19 mouse cellular contexts compared by ENCODE assay signal in the genomic region with DNA sequence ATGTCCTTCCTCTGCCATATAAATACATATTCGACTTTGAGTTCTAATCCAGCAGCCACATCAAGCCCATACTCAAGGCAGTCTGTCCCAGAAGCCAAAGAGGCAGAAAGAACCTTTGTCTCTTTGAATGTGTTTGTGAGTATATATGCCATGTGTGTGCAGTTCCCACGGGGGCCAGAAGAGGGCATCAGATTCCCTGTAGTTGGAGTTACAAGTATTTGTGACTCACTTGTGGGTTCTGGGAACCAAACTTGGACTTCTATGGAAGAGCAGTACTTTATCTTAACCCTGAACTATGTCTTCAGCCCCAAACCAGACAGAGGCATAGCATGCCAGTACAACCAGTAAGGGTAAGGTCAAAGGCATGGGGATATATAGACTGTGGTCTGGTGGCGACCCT.
DNase-seq lines count a peak whose midpoint lies in the region; ATAC-seq and TF ChIP-seq lines count a peak whose summit lies in the region.
"Had no signal": no experiment of that assay in that cellular context is flagged by ENCODE, and none has a peak within 500 bp of the region (broad histone marks: within the 10 kb centered on the region; RNA-seq: fewer than 3 reads in every experiment).

No protein-coding gene starts in this region.

- H3K36me3 ChIP-seq in kidney, postnatal 0 days (ENCODE audit: insufficient read depth, low read length), result no peaks in the 10 kb centered on the region
- H3K36me3 ChIP-seq in E14TG2a.4 (ENCODE audit: insufficient read depth, low read length) (no peaks in the 10 kb centered on the region), ES-E14 (ENCODE audit: control insufficient read depth, insufficient read depth, low read length, poor library complexity, severe bottlenecking) (no peaks in the 10 kb centered on the region)
- H3K36me3 ChIP-seq: embryonic facial prominence, embryonic 12.5 days; forebrain, embryonic 15.5 days; heart, embryonic 10.5 days; heart, embryonic 15.5 days; hindbrain, embryonic 13.5 days had no signal

- no peak overlapping the region for H3K9ac ChIP-seq in kidney, postnatal 0 days (ENCODE audit: low read depth, low read length)
- H3K9ac ChIP-seq in ES-E14 (ENCODE audit: insufficient read depth, low read depth, low read length, poor library complexity, severe bottlenecking), result no peak overlapping the region
- H3K9ac ChIP-seq: embryonic facial prominence, embryonic 12.5 days; forebrain, embryonic 15.5 days; heart, embryonic 15.5 days; hindbrain, embryonic 13.5 days had no signal

- H3K4me1 ChIP-seq in kidney, postnatal 0 days (replicated peaks; ENCODE audit: insufficient read depth, low read length), result no peaks in the 10 kb centered on the region
- H3K4me1 ChIP-seq in E14TG2a.4 (replicated peaks; ENCODE audit: low read depth, low read length), result no peaks in the 10 kb centered on the region
- H3K4me1 ChIP-seq in ES-E14 (ENCODE audit: control insufficient read depth in 2 of 2, insufficient read depth in 2 of 2, low read length in 2 of 2, poor library complexity in 1 of 2), result no peaks in the 10 kb centered on the region
- H3K4me1 ChIP-seq: embryonic facial prominence, embryonic 12.5 days; forebrain, embryonic 15.5 days; heart, embryonic 10.5 days; heart, embryonic 15.5 days; hindbrain, embryonic 13.5 days had no signal

- 77% methylated on average over 3 of the region's 3 CpGs for WGBS in kidney, postnatal 0 days

- TF ChIP-seq CTCF in kidney, postnatal 0 days (IDR thresholded peaks at IDR 0.05; ENCODE audit: low read depth), result peak; percentile 7; the same call in 1 of the 2 replicates
- TF ChIP-seq CTCF in E14TG2a.4 (conservative IDR thresholded peaks at IDR 0.05; ENCODE audit: low read length), result peak; percentile 69

- H3K4me2 ChIP-seq in kidney, postnatal 0 days (ENCODE audit: low read length), result no peak overlapping the region
- H3K4me2 ChIP-seq: embryonic facial prominence, embryonic 12.5 days; forebrain, embryonic 15.5 days; heart, embryonic 15.5 days; hindbrain, embryonic 13.5 days had no signal

- no peak for ATAC-seq in kidney, postnatal 0 days (replicated peaks; ENCODE audit: low FRiP score, low read depth)
- ATAC-seq: forebrain, embryonic 15.5 days; hindbrain, postnatal 0 days had no signal

- no peak overlapping the region for H3K4me3 ChIP-seq in kidney, postnatal 0 days (replicated peaks; ENCODE audit: low read depth, low read length)
- H3K4me3 ChIP-seq in E14TG2a.4 (replicated peaks; ENCODE audit: low read length) (no peak overlapping the region), ES-E14 (ENCODE audit: insufficient read depth in 1 of 2, low read depth in 1 of 2, low read length in 2 of 2, poor library complexity in 1 of 2, severe bottlenecking in 1 of 2) (no peak overlapping the region)
- H3K4me3 ChIP-seq: embryonic facial prominence, embryonic 12.5 days; forebrain, embryonic 15.5 days; heart, embryonic 10.5 days; heart, embryonic 15.5 days; hindbrain, embryonic 13.5 days had no signal

- in situ Hi-C loops in ES-E14 (cut with MboI; ENCODE audit: low sequenced_read_pairs in 2 of 2, unreplicated experiment in 2 of 2), result no loop called here

- DNase-seq in kidney, postnatal 0 days (ENCODE audit: low spot score), result no peak
- no peak for DNase-seq in kidney, postnatal 10 days
- DNase-seq in ES-E14 (ENCODE audit: low read depth, low spot score), result peak; percentile 9
- peak; percentile 57 for DNase-seq in ZHBTc4 (ENCODE audit: low read depth, low spot score)
- DNase-seq in adrenal gland, postnatal 14 days, result no peak
- DNase-seq: adrenal gland, postnatal 25 days; cerebellum, adult 18-20 months; cerebellum, adult 9-11 months; gastrocnemius, postnatal 36 days; heart, adult 18-20 months; heart, postnatal 14 days had no signal

- no peaks in the 10 kb centered on the region for H3K9me3 ChIP-seq in kidney, postnatal 0 days (replicated peaks; ENCODE audit: low read length)
- no peaks in the 10 kb centered on the region for H3K9me3 ChIP-seq in E14TG2a.4 (ENCODE audit: low read length)
- no peaks in the 10 kb centered on the region for H3K9me3 ChIP-seq in ES-E14 (ENCODE audit: control insufficient read depth, insufficient read depth, low read depth, low read length)
- H3K9me3 ChIP-seq: forebrain, embryonic 15.5 days; heart, embryonic 15.5 days; hindbrain, embryonic 13.5 days had no signal

- H3K27me3 ChIP-seq in kidney, postnatal 0 days (ENCODE audit: insufficient read depth, low read length), result no peaks in the 10 kb centered on the region
- no peaks in the 10 kb centered on the region for H3K27me3 ChIP-seq in E14TG2a.4 (ENCODE audit: insufficient read depth, low read length)
- H3K27me3 ChIP-seq: CH12.LX; forebrain, embryonic 15.5 days had no signal

- H3K27ac ChIP-seq in kidney, postnatal 0 days, result no peak overlapping the region
- no peak overlapping the region for H3K27ac ChIP-seq in ES-E14 (ENCODE audit: insufficient read depth, low read depth, low read length, poor library complexity, severe bottlenecking)
- H3K27ac ChIP-seq: embryonic facial prominence, embryonic 12.5 days; forebrain, embryonic 15.5 days; heart, embryonic 10.5 days; heart, embryonic 15.5 days; hindbrain, embryonic 13.5 days; hindbrain, postnatal 0 days had no signal

TF ChIP-seq in ES-E14, 5 proteins besides CTCF, POLR2A, EP300 and RAD21:
- peak; percentile 37; the same call in 1 of the 2 replicates for TF ChIP-seq ZC3H11A (IDR thresholded peaks at IDR 0.05; ENCODE audit: borderline replicate concordance, low read depth, low read length)
- TF ChIP-seq HCFC1 (IDR thresholded peaks at IDR 0.05; ENCODE audit: borderline replicate concordance, insufficient read depth, low read length), result no peak

Comparison
In these comparisons a context has a peak if more than half of its experiments do, and no peak if none do; other contexts are left out.
1. DNase-seq: peak in ES-E14 (single experiment) and ZHBTc4 (single experiment); none in kidney, postnatal 0 days (single experiment), kidney, postnatal 10 days (single experiment) and adrenal gland, postnatal 14 days (single experiment).